Mouse (Mus musculus) midbrain, postnatal 0 days (tissue): ENCODE data around the gene Mrnip. TPM values are rescaled to one million over a fixed set of nuclear protein-coding genes. Genes with fewer than 3 reads are reported as not detected.
A peak's percentile ranks its signal among the peaks of the same experiment; 100 is the strongest.

Experiments
- ATAC-seq: fragments of 200-750 bp; cut with Nextera tagmentation; 2 replicates; pipeline ENCODE4 v1.8.0; 2017; ENCODE audit warnings: moderate number of reproducible peaks, mild to moderate bottlenecking, moderate TSS enrichment, moderate library complexity; ENCODE audit not compliant: low FRiP score
- DNase-seq: peaks from one replicate; pipeline ENCODE4 v3.0.0-alpha.2; 2015; ENCODE audit warnings: low spot score
- H3K27ac ChIP-seq: fragments of 300-500 bp; sonication (generic); 2 replicates; pipeline ENCODE4 v1.5.1; 2014; ENCODE audit warnings: low read depth, mild to moderate bottlenecking, low read length, mixed read lengths
- H3K27me3 ChIP-seq: fragments of 300-500 bp; sonication (generic); 2 replicates; pipeline ENCODE4 v1.6.1; 2014; ENCODE audit warnings: low read length, control low read depth, mixed read lengths; ENCODE audit not compliant: insufficient read depth
- H3K36me3 ChIP-seq: fragments of 300-500 bp; sonication (generic); 2 replicates; pipeline ENCODE4 v1.6.1; 2014; ENCODE audit warnings: low read length, control low read depth, mixed read lengths; ENCODE audit not compliant: insufficient read depth
- H3K4me1 ChIP-seq: fragments of 300-500 bp; sonication (generic); 2 replicates; pipeline ENCODE4 v1.6.1; 2014; ENCODE audit warnings: mild to moderate bottlenecking, control low read depth, antibody characterized with exemption, low read length, mixed read lengths; ENCODE audit not compliant: insufficient read depth
- H3K4me2 ChIP-seq: fragments of 300-500 bp; sonication (generic); 2 replicates; pipeline ENCODE4 v1.6.1; 2014; ENCODE audit warnings: low read depth, mild to moderate bottlenecking, low read length, mixed read lengths; ENCODE audit not compliant: poor library complexity, severe bottlenecking
- H3K4me3 ChIP-seq: fragments of 300-500 bp; sonication (generic); 2 replicates; pipeline ENCODE4 v1.5.1; 2014; ENCODE audit warnings: low read depth, mild to moderate bottlenecking, low read length, moderate library complexity
- H3K9ac ChIP-seq: fragments of 300-500 bp; sonication (generic); replicated peaks from 2 replicates; pipeline ENCODE4 v1.6.1; 2014; ENCODE audit warnings: mild to moderate bottlenecking, low read length, moderate library complexity, mixed read lengths; ENCODE audit not compliant: poor library complexity, severe bottlenecking
- H3K9me3 ChIP-seq: fragments of 300-500 bp; sonication (generic); 2 replicates; pipeline ENCODE4 v1.6.1; 2016; ENCODE audit warnings: low read length, control low read depth
- CTCF ChIP-seq: IDR thresholded peaks from 2 replicates; pipeline ENCODE4 v1.5.1; 2016; ENCODE audit warnings: antibody characterized with exemption, mild to moderate bottlenecking
- WGBS: fragments of 180-500 bp; shearing (Covaris S2); extraction: QIAGEN DNeasy Blood & Tissue Kit; methylation state at CpG from one replicate; pipeline ENCODE4 v1.1.7; 2014; 5-methylcytosine and 5-hydroxymethylcytosine counted together
- polyA plus RNA-seq: library from polyadenylated mRNA; unstranded; fragments of >200 nt; fragmentation: Nextera tagmentation; extraction: Ambion mirVana; gene quantifications from 2 replicates; pipeline ENCODE4 v1.2.1, GENCODE M21; 2015
- total RNA-seq: library from RNA; depleted of rRNA; stranded (reverse); fragments of >200 nt; gene quantifications from 2 replicates; pipeline ENCODE4 v1.2.3, GENCODE M21; 2014

Gene Mrnip
- total and polyA plus RNA-seq, 2 experiments from 2014 or later = 37.9 to 41.3 TPM

DNA sequence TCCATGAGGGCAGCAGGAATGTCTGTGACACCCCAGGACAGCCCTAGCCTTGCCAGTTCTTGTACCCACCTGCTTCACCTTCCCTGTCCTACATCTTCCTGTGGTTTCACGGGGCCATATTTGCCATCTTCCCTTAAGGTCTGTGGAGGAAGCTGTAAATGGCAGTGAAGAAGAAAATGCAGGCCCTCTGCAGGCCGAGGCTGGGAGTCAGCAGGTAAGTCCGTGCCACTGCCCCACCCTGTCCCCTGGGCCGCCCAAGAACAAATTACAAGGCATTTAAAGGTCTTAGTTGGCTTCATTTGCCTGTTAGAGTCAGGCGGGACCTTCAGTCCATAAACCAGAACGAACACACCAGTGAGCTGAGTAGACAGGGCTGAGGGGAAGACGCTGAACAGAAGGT, 19.8 kb downstream of the Mrnip start:
- no peak for DNase-seq
- 0 out of 2 replicates have a peak overlapping the region, but pooled peaks have one; percentile 24 for H3K9ac ChIP-seq
- H3K4me1 ChIP-seq = no peaks in the 10 kb centered on the region
- H3K4me3 ChIP-seq = no peak overlapping the region
- H3K4me2 ChIP-seq = no peak overlapping the region
- no peaks in the 10 kb centered on the region for H3K27me3 ChIP-seq
- ATAC-seq = no peak
- peaks cover 27% of the 10 kb centered on the region for H3K36me3 ChIP-seq
- no peak for TF ChIP-seq CTCF
- no peak overlapping the region for H3K27ac ChIP-seq
- WGBS = 86% methylated on average over 7 of the region's 7 CpGs
- no peaks in the 10 kb centered on the region for H3K9me3 ChIP-seq

DNA sequence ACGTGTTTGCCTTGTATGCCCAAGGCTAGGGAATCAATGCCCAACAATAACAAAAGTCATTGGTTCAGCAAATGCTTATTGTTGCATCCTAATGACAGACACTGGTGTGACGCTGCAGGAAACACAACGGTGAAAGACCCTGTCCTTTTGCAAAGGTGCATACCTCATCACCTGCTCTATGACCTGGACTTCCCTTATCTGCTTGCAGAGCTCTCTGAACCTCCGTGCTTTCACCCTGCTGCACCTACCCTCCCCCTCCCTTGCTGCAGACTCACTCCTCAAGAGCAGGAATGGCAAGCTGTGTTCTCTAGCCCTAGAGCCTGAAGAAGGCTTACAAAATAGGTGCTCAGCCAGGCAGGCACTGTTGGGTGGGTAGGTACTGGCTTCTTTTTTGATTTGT, 20.5 kb downstream of the Mrnip start:
- 87% methylated on average over 4 of the region's 4 CpGs for WGBS
- H3K4me2 ChIP-seq = no peak overlapping the region
- no peaks in the 10 kb centered on the region for H3K4me1 ChIP-seq
- H3K27ac ChIP-seq = no peak overlapping the region
- no peak for DNase-seq
- H3K9ac ChIP-seq = no peak overlapping the region
- no peak for ATAC-seq
- H3K27me3 ChIP-seq = no peaks in the 10 kb centered on the region
- no peak overlapping the region for H3K4me3 ChIP-seq
- H3K36me3 ChIP-seq = peaks cover 34% of the 10 kb centered on the region
- TF ChIP-seq CTCF = no peak
- H3K9me3 ChIP-seq = no peaks in the 10 kb centered on the region

DNA sequence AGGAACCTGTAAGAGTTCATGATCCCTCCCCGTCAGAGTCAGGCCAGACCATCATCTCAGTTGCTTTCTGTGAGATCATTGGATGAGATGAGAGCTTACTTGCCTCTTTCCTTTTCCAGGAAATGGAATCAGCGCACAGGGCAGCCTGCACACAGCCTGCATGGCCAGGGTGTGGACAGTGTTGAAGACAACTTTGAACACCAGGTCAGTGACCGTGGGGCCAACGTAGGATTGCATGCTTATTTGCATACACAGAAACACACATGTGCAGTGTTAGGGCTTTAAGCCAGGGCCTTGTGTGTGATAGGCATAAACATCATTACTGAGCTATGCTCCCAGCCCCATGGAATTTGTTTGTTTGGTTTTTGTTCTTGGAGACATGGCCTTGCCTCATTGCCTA, 23.3 kb downstream of the Mrnip start:
- Histone ChIP-seq H3K9ac (no peak overlapping the region), H3K4me1 (no peaks in the 10 kb centered on the region), H3K4me3 (no peak overlapping the region), H3K36me3 (peaks cover 61% of the 10 kb centered on the region), H3K27me3 (no peaks in the 10 kb centered on the region), H3K27ac (no peak overlapping the region), H3K9me3 (no peaks in the 10 kb centered on the region), H3K4me2 (no peak overlapping the region)
- DNase-seq (no peak), ATAC-seq (no peak)
- TF ChIP-seq CTCF = no peak
- 88% methylated on average over 4 of the region's 4 CpGs for WGBS

DNA sequence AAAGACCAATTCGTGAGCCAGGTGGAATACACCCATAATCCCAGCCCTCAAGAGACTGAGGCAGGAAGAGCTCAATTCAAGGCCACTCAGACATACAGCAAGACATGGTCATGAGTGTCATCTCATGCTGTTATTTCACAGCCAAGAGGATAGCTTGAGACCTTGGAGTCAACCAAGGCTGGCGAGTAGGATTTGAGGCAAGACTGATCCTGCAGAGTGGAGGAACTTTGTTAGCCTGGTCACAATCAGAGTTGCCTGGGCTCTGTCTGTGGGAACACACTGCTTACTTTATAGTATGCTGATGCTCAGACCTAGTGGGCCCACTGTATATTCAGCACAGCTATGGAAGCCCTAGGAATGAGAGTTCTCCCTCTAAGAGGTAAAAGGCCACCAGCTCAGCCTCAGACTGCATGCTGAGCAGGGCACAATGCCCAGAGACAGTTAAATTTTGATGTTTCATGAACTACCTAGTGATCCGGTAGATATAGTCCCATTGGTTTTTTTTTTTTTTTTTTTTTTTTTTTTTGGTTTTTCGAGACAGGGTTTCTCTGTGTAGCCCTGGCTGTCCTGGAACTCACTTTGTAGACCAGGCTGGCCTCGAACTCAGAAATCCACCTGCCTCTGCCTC, 24.1 kb downstream of the Mrnip start:
- Histone ChIP-seq H3K4me2 (no peak overlapping the region), H3K36me3 (peaks cover 69% of the 10 kb centered on the region), H3K4me3 (no peak overlapping the region), H3K4me1 (no peaks in the 10 kb centered on the region), H3K27me3 (no peaks in the 10 kb centered on the region), H3K27ac (no peak overlapping the region), H3K9ac (no peak overlapping the region), H3K9me3 (no peaks in the 10 kb centered on the region)
- no peak for ATAC-seq
- DNase-seq = no peak
- 93% methylated on average over 3 of the region's 5 CpGs for WGBS
- TF ChIP-seq CTCF = no peak

DNA sequence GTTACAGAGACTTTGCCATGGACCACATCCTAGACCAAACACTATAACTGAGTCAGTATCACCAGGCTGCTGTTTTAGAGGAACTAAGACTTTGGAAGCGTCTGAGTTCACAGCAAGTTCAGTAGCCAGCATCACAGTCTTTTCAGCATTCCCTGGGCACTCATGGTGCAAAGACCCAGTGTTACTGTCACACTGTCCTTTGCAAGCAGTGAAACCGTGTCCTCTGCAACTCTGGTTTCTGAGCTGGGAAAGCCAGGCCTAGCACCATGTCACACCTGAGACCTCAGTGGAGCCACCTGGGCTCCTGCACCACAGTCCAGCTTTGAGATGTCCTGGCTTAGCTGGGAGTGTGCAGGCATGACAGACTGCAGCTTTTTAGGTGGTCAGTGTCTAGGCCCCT, 24.7 kb downstream of the Mrnip start:
- no peak for DNase-seq
- H3K4me2 ChIP-seq = no peak overlapping the region
- no peaks in the 10 kb centered on the region for H3K9me3 ChIP-seq
- H3K27me3 ChIP-seq = no peaks in the 10 kb centered on the region
- H3K4me3 ChIP-seq = no peak overlapping the region
- no peak for ATAC-seq
- 98% methylated on average over 2 of the region's 2 CpGs for WGBS
- H3K9ac ChIP-seq = no peak overlapping the region
- no peak for TF ChIP-seq CTCF
- H3K27ac ChIP-seq = no peak overlapping the region
- H3K36me3 ChIP-seq = peaks cover 70% of the 10 kb centered on the region
- no peaks in the 10 kb centered on the region for H3K4me1 ChIP-seq

DNA sequence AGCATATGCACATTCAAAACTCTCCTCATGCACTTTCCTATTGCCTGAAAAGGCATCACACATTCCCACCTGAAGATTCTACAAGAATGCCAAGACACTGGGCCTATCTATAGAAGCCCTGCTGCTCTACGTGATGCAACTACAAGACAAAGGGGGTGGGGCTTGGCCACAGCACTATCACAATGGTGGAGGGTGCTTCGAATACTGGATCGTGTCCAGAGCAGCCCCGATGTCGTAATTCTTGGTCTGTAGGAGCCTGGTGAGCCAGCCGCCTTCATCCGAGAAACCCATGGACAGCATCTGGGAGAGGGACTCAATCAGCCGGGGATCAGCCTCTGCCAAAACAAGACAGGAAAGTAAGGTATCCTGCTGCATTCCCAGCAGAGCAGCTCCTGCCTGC, 26.4 kb downstream of the Mrnip start:
- WGBS = 83% methylated on average over 8 of the region's 8 CpGs

More for the DNA sequence above, 26.4 kb downstream of the Mrnip start:
- Histone ChIP-seq H3K9me3 (no peaks in the 10 kb centered on the region), H3K27ac (no peak overlapping the region; the same call in 1 of the 2 replicates), H3K4me2 (no peak overlapping the region), H3K4me3 (no peak overlapping the region), H3K4me1 (no peaks in the 10 kb centered on the region), H3K27me3 (no peaks in the 10 kb centered on the region), H3K36me3 (peaks cover 78% of the 10 kb centered on the region), H3K9ac (no peak overlapping the region)
- ATAC-seq (no peak), DNase-seq (no peak)
- no peak for TF ChIP-seq CTCF
